Mouse (Mus musculus) 3T3-L1 (cell line): ENCODE results near the gene St6galnac3.

Experiments
- DNase-seq: peaks from one replicate; pipeline ENCODE4 v3.0.0-alpha.2; 2015; ENCODE audit warnings: low read depth, low spot score

The St6galnac3 gene

DNA sequence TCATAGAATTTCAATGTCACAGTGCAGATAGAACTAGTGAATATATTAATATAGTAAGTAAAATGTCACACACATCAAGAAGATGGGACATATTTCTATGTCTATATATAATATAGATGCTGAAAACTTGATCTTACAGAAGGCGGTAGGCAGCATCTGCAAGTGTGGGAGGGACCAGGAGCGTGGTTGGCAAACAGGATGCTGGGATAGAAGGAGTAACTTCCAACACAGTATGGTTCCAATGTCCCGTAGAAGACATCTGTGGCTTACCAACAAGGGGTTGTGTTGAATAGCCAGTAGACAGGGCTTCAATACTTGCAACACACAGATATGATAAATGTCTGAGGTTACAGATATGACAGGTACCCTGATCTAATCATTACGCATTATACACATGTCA lies 435.0 kb downstream of the St6galnac3 start:
- DNase-seq, result no peak

DNA sequence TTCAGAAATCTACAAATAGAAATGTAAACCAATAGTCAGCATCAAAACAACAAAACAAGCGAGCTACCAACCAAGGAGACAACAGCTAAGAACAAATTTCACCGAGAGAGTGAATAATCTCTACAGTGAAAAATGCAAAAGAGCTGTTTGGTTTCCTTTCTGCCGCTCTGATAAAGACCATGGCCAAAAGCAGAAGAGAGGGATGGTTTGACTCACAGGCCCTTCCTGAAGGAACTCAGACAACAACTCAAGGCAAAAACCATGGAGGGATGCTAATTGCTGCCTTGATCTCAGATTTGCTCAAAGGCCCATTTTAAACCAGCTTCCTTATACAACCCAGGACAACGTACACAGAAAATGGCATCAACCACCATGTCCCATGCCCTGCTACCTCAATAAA lies 437.4 kb downstream of the St6galnac3 start:
- DNase-seq, result no peak

DNA sequence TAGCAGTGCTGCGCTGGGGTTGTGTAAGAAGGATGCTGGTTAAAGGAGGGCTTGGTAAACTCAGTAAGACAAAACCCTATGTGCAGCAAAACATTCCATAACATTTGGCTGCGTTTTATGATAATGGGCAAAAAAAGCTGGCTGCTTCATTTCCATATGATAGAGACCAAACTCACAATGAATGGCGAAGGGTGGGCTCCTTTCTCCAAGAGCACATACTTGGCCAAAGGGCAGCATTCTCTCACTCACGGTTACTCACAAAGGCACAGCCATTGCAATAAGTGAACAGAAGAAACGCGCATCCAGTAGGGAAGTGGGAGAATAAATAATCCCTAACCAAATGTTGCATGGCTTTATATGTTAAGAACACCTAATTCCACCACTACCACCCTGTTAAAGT lies 437.9 kb downstream of the St6galnac3 start:
- DNase-seq, result no peak

DNA sequence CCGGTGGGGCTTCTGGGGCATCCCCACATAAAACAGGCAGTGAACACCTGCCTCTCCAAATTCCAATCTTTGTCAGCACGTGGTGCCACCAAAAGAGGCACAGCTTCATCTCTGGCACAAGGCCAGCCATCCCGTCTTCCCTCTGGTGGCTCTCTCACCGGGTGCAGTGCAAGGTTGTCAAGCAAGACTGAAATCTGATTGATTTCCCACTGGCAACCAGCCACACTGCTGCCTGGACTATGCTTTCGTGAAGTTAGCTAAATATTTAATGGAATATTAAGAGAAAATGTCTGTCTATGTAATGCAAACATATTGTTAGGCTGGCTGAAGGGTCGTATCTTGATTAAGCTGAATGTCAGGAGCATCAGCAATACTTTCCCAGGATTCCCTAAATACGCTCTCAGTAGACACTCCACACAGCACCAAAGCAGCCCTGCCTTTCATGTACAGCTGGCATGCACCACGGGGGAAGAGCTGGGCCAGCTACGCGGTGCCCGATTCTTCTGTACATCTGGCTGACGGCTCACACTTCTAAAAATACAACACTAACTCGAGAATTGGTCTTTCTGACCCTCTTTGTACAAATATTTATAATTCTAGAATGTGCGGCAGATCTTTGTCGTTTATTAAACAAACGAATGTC lies 442.7 kb downstream of the St6galnac3 start:
- no peak for DNase-seq

DNA sequence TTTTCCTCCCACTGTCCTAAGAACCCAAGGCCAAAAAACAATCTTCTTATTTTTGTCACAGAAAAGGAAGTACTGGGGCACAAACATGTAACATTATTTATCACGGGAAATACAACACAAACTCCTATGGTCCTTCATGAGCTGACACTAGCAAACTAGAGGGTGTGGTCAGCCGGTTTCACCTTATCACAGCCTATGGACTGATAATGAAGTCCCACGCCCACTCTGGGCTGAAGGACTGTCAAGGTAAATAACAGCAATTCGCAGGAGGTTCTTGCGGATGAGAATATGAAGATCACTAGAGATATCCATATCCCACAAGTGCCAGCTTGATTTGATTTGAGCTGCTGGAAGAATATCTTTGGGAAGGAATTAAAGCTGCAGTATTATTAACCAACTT lies 446.7 kb downstream of the St6galnac3 start:
- DNase-seq, result no peak

DNA sequence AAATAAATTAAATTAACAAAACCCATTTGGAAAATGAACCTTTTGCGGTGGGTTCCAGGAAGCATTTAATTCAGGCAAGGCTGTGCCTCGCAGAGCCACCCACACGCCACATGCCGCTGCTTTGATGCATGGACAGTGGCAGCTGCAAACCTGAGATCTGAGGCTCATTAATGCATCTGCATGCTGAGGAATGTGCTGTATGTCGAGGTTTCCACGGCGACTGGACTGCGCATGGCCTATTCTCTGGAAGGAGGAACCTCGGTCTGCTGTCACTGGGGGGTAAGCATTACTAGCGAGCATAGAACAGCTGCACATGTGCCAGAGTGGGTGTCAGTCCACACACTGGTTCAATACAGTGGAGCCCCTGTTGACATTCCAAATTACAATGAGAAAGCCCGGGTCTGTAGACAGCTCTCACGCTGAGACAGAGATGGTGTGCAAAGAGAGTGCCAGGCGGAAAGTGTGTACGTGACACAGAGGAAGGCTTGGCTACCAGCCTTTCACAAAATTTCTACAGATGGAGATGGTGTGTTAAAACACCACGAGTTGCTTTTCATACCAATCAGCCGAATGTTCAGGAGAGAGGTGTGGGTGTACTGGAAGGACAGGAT lies 447.5 kb downstream of the St6galnac3 start:
- DNase-seq, result no peak

DNA sequence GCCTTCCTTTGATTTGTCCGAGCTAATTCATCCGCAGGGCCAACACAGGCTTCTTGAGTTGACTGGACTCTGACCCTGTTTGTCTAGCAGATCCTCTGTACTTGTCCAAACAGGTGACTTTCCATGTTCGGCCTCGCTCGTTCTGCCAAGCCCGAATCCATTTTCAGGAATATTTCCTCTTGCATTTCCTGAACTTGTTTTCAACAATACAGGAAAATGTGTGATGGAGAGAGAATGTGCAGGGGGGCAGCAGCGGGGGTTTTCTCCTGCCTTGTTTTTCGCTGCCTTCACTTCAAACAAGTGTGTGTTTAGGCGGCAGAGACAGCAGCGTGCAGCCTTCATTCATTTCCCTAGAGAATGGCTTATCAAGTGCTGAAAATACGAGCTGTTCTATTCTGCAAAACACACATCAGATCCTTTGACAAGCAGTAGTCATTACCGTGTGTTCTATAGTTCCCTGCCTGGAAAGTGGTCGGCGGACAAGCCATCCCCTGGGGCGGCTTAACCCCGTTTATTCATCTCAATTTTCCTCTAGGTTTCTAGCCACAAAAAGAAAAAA lies 448.1 kb downstream of the St6galnac3 start:
- no peak for DNase-seq

DNA sequence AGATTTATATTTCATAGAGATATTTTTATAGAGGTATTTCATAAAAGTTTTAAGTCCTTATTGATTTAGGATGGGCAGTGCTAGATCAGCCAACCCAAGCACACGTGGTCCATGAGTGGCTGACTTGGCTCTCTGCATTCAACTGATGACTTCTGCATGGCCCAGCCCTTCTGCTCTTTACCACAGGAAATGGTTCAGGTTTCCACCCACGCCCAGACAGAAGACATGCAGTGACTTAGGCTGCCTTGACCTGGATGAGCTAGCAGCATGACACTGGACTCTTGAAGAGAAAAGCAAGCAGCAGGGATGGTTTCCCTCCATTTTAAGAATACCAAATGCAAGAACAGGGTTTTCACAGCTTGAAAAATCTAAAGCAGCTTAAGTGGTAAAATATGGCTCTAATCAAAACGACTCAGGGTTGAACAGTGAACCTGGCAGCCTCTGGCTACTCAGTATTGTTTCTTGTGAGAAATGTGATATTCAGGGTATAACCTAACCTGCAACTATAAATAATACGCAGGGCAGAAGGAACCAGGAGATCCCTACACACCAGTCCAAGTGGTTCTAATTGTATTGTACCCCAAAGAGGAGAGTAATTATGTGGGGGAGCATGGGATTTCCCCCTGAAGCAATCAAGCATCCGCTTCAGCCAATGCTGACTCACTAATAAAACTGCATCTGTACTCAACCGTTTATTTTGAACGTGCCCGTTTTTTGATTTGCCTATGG lies 448.7 kb downstream of the St6galnac3 start:
- no peak for DNase-seq

DNA sequence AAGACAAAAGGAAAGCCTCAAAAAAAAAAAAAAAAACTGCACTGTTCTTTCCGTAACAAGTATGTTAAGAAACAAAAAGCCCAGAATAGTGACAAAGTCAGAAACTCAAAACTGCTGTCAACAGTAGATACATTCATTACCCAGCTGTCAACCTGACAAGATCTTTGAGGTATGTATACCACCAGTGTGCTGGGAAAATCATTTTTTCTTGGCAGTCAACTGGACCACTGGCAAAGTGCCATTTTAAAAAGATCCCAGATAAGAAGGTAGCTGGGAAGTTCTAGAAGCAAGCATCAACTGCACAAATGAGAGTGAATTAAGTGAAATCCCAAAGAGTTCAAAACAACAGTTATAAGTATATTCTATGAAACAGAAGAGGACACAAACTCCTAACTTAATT lies 452.7 kb downstream of the St6galnac3 start:
- DNase-seq, result no peak

DNA sequence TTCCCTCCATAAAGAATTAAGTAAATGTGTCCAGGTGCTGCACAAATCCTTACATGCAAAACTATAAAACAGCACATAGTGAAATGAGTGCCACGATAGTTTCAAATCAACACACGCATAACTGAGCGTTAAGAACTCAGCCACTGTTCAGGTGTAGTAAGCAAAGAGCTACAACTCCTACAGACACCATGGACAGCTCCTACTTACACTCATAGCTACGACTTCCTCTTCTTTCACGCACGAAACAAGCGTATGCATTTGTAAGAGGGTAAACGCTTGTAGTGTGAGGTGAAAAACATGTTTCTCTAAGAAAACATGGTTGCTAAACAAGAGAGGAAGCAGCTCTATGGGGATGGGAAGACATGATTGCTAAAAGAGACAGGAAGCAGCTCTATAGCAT lies 457.6 kb downstream of the St6galnac3 start:
- peak; percentile 13 for DNase-seq

DNA sequence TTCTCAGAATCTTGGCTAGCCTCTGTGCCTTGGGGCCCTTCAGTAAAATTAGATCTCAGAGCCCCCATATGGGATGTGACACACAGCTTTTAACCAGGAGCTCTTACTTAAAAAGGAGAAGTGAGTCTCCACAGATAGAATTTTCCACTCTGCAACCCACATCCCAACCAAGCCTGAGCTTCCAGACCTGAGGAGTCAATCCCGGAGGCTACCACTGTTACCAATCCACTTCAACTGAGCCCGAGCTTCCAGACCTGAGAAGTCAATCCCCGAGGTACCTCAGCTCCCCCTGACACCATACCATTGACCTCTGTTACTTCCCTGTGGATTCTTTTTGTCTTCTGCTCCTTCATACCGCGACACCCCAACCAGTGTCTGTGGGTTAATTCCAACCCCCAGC lies 463.0 kb downstream of the St6galnac3 start:
- DNase-seq, result no peak

DNA sequence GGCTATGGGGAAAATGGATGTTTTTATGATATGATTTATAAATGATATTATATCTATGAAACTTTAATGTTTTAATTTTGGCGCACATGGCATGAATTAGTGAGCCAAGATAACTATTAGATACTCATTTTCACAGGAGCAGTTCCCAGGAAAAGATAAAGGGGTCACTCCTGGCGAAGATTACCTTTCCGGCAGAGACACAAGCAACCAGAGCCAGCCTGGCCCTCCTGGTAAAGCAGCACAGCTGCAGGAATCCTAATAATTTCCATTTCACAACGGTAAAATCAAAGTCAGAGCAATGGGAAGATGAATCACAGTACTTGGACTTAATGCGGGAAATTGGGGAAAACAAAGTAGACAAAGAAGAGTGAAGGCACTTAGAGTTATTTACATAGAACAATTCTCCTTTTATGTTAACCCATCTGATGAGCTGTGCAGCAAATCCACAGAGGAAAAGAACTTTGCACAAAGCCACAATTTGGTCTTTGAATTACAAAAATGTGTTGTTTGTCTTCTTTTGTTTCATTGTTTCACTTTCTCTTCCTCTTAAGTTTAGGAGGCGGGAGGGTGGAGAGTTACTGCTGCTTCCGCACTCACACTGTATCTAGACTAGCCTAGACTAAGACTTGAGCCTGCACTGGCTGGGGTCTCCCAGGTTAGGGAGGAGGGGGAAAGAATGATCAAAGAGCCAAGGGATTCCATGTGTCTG lies 464.6 kb downstream of the St6galnac3 start:
- DNase-seq, result no peak

DNA sequence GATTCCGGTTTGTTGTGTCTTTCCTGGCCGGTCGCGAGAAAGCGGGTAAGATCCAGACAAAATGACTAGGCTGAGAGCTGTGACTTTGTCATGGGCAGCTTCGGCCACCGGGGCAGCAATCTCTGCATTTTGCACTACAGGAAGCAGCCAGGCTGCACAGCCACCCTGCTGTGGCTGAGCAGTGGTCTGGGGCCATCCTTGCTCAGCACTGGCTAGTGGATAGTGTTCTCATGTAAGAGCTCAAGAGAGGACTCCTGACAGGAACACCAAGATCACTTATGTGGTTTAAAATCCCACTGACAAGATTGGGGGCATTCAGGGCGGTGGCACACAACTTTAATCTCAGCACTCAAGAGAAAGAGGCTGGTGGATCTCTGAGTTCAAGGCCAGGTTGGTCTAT lies 469.1 kb downstream of the St6galnac3 start:
- DNase-seq, result no peak

DNA sequence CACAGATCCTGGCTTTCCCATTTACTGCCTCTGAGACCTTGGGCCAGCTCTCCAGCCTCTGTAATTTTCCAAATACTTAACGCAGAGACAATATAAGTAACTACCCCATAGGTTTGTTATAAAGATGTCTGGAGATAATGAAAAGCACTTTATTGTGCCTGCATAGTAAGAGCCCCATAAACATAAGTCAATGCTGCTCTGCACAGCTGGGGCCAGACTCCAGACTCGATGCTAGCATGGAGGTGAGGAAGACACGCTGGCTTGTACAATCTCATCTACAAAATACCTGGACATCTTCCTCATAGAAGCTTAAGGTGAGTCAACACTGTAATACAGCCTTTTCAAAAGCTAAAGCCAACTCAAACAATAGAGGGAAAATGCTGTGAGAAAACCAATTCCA lies 473.3 kb downstream of the St6galnac3 start:
- no peak for DNase-seq

DNA sequence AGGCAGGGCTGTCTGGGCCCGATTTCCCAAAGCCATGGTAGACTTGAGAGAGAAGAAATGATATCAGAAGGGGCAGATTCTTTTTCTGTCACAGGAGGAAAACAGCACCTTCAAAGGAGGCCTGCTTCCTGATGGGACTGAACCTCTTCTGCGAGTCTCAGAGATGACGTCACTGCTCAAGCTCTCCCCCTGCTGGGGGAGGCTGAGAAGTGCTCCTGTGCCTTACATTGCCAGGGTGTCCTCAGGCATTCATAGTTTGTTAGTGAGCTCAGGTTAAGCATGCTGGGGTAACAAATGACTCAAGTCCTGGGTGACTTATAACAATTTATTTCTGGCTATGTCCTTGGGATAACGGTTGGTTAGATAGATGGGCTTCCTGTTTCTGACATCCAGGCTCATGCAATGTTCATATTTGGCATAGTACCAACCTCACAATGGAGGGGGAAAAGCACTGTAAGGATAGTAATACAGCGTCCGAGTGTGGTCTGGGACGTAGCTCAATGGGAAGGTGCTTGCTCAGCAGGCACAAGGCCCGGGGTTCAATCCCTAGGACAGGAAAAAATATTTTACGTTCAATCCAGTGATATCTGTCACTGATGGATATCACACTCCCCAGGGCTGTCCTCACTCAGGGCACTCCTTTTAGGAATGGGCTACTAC lies 474.2 kb downstream of the St6galnac3 start:
- DNase-seq, result peak; percentile 56

DNA sequence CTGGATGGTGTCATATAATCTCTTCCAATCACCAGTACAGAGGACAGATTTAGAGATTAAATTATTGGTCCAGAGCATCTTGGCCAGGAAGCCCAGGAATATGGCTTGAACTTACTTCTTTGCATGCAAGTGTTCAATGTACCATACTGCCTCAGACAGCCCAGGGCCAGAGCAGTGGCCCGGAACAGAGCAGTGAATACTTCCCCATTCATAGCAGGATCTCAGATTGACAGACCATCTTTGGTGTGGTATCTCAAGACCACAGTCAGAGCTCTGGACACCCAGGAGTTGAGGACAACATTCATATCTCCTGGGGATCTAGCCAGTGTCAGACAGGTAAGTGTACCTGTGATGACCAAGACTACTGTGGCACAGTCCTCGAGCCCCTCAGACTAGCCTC lies 476.1 kb downstream of the St6galnac3 start:
- no peak for DNase-seq

DNA sequence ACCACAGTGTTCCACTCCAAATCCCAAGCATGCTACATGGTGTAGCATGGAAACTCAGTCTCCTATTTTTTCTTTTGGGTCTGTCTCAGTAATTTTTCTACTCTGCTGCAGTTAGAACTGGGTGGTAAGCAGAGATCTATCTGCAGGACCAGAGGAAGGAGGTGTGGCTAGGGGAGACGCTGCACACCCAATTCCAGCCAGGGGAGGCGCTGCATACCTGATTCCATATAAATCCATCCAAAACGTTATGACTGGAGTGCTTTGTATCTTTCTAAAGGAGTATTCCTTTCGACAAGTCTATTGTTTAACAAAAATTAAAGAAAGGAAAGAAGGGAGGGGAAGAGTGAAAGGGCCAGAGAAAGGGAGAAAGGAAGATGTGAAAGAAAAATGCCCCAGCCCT lies 476.9 kb downstream of the St6galnac3 start:
- DNase-seq, result no peak

DNA sequence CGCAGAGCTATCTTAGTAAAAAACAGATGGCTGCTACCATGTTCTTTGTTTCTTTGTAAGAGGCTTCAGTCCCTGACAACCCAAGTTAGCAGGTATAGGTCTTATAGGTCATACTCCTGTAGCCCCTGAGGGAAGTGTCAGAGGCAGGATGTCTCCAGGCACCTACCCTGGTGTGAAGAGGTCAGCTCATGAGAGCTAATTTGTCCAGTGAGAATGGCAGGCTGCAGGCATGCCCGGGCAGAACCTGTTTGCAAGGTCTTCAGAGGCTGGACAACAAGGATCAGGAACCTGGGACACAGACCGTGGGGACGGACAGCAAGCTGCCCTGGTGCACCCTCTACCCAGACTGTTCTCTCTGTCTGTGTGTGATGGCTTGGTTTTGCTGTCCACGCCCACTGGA lies 482.4 kb downstream of the St6galnac3 start:
- no peak for DNase-seq

DNA sequence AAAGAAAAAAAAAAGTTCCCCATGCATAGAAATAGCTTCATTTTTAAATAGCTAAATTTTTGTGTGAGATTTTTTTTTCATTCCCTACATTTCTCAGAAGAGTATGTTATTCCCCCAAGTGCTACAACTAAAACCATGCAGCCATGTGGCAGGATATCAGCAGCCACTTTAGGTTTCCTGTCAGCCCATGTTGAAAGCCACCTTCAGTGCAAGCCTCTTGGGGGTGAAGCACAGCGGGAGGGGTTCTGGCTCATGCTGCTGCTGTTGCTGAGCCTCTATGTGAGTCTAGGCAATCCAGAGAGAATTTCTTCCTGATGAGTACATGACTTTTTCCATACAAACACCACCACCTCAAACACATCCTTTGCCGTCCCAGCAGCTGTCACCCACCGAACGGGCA lies 483.8 kb downstream of the St6galnac3 start:
- no peak for DNase-seq

DNA sequence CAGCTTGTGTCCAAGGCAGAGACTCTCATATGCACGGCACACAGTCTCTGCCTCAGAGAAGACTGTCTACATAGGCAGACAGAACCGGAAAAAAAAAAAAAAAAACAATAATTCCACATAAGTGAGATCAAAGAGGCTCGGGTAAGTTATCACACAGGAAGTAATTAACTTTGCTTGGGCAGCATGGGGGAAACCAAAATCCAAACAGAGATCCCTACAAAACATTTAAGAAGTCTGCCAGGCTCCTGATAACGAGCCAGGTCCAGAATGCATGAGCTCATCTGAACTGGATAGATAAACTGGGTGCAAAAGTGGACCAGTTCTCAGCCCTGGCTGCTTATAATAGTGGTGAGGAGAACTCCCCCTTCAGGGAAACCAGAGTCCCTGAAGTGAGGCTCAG lies 484.6 kb downstream of the St6galnac3 start:
- no peak for DNase-seq

DNA sequence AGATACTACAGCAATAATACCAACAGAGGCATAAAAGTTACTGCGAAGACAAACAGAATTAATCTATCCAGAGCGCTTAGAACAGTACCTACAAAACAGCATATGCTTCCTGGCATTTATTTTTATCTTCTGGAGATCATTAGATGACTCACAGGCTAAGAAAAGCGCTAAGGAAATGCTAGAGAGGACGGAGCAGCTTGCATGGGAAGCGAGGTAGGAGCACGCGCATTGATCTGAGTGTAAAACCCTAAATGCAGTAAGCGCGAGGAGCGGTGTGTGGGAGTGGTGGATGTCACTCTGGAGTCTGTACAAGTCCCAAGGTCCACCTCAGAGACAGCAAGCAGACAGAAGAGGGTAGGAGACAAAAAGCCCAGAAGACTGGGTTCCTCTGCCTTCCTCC lies 486.6 kb downstream of the St6galnac3 start:
- no peak for DNase-seq

DNA sequence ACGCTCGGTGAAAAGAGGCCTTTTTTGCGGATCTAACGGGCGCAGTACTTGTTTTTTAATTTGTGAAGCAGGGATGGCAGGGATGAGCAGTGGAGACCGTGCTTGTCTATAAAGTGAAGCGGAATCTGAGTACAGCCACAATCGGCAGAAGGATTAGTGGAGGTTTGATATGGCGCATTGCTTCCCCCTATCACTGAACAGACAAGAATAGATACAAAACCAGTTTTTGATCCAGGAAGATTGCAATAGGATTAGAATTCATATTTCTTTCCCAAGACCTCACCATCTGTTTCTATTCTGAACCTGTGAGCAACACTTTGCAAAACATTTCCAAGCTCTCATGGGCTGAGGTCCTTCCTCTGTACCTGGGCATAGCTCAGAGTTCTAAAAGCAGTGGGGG lies 488.7 kb downstream of the St6galnac3 start:
- DNase-seq, result no peak
